Mouse (Mus musculus): Measurements from ENCODE around the gene Eps15.

Eps15 gene

GRCm38 (mm10) chr4:109266056-109266455 lies 14.0 kb upstream of the Eps15 start:
- in situ Hi-C loops (cut with MboI; ENCODE audit: low pct_unique_long_range_greater_than_20kb in 1 of 2, low sequenced_read_pairs in 2 of 2, unreplicated experiment in 1 of 2), result no loop called here

- in situ Hi-C loops (cut with MboI; ENCODE audit: low pct_unique_long_range_greater_than_20kb in 1 of 2, low sequenced_read_pairs in 2 of 2, unreplicated experiment in 1 of 2), result no loop called here
Measured at GRCm38 (mm10) chr4:109266744-109267143, 13.3 kb upstream of the Eps15 start.

- in situ Hi-C loops (cut with MboI; ENCODE audit: low pct_unique_long_range_greater_than_20kb in 1 of 2, low sequenced_read_pairs in 2 of 2, unreplicated experiment in 1 of 2), result no loop called here
Measured at GRCm38 (mm10) chr4:109267452-109267851, 12.6 kb upstream of the Eps15 start.

- in situ Hi-C loops (cut with MboI; ENCODE audit: low pct_unique_long_range_greater_than_20kb in 1 of 2, low sequenced_read_pairs in 2 of 2, unreplicated experiment in 1 of 2), result no loop called here
Measured at GRCm38 (mm10) chr4:109268903-109269302, 11.2 kb upstream of the Eps15 start.

GRCm38 (mm10) chr4:109271803-109272202 lies 8.3 kb upstream of the Eps15 start:
- in situ Hi-C loops (cut with MboI; ENCODE audit: low pct_unique_long_range_greater_than_20kb in 1 of 2, low sequenced_read_pairs in 2 of 2, unreplicated experiment in 1 of 2), result no loop called here

- in situ Hi-C loops (cut with MboI; ENCODE audit: low pct_unique_long_range_greater_than_20kb in 1 of 2, low sequenced_read_pairs in 2 of 2, unreplicated experiment in 1 of 2), result no loop called here
Measured at GRCm38 (mm10) chr4:109273586-109274240, 6.4 kb upstream of the Eps15 start.

GRCm38 (mm10) chr4:109280459-109281160 lies 542 bp downstream of the Eps15 start:
- in situ Hi-C loops (cut with MboI; ENCODE audit: low pct_unique_long_range_greater_than_20kb in 1 of 2, low sequenced_read_pairs in 2 of 2, unreplicated experiment in 1 of 2), result no loop called here

- in situ Hi-C loops (cut with MboI; ENCODE audit: low pct_unique_long_range_greater_than_20kb in 1 of 2, low sequenced_read_pairs in 2 of 2, unreplicated experiment in 1 of 2), result no loop called here
Measured at GRCm38 (mm10) chr4:109281161-109281560, 1.1 kb downstream of the Eps15 start.

- in situ Hi-C loops (cut with MboI; ENCODE audit: low pct_unique_long_range_greater_than_20kb in 1 of 2, low sequenced_read_pairs in 2 of 2, unreplicated experiment in 1 of 2), result no loop called here
Measured at GRCm38 (mm10) chr4:109281946-109282345, 1.9 kb downstream of the Eps15 start.

- in situ Hi-C loops (cut with MboI; ENCODE audit: low pct_unique_long_range_greater_than_20kb in 1 of 2, low sequenced_read_pairs in 2 of 2, unreplicated experiment in 1 of 2), result no loop called here
Measured at GRCm38 (mm10) chr4:109294629-109295028, 14.6 kb downstream of the Eps15 start.

GRCm38 (mm10) chr4:109296510-109296909 lies 16.4 kb downstream of the Eps15 start:
- in situ Hi-C loops (cut with MboI; ENCODE audit: low pct_unique_long_range_greater_than_20kb in 1 of 2, low sequenced_read_pairs in 2 of 2, unreplicated experiment in 1 of 2), result no loop called here

- in situ Hi-C loops (cut with MboI; ENCODE audit: low pct_unique_long_range_greater_than_20kb in 1 of 2, low sequenced_read_pairs in 2 of 2, unreplicated experiment in 1 of 2), result no loop called here
Measured at GRCm38 (mm10) chr4:109299136-109299535, 19.1 kb downstream of the Eps15 start.

- in situ Hi-C loops (cut with MboI; ENCODE audit: low pct_unique_long_range_greater_than_20kb in 1 of 2, low sequenced_read_pairs in 2 of 2, unreplicated experiment in 1 of 2), result no loop called here
Measured at GRCm38 (mm10) chr4:109316941-109317894, 37.1 kb downstream of the Eps15 start.

GRCm38 (mm10) chr4:109336796-109337195 lies 56.7 kb downstream of the Eps15 start:
- in situ Hi-C loops (cut with MboI; ENCODE audit: low pct_unique_long_range_greater_than_20kb in 1 of 2, low sequenced_read_pairs in 2 of 2, unreplicated experiment in 1 of 2), result no loop called here

- in situ Hi-C loops (cut with MboI; ENCODE audit: low pct_unique_long_range_greater_than_20kb in 1 of 2, low sequenced_read_pairs in 2 of 2, unreplicated experiment in 1 of 2), result no loop called here
Measured at GRCm38 (mm10) chr4:109341222-109341621, 61.2 kb downstream of the Eps15 start.

- in situ Hi-C loops (cut with MboI; ENCODE audit: low pct_unique_long_range_greater_than_20kb in 1 of 2, low sequenced_read_pairs in 2 of 2, unreplicated experiment in 1 of 2), result no loop called here
Measured at GRCm38 (mm10) chr4:109342783-109343485, 62.9 kb downstream of the Eps15 start.

GRCm38 (mm10) chr4:109343909-109344308 lies 63.8 kb downstream of the Eps15 start:
- in situ Hi-C loops (cut with MboI; ENCODE audit: low pct_unique_long_range_greater_than_20kb in 1 of 2, low sequenced_read_pairs in 2 of 2, unreplicated experiment in 1 of 2), result no loop called here

- in situ Hi-C loops (cut with MboI; ENCODE audit: low pct_unique_long_range_greater_than_20kb in 1 of 2, low sequenced_read_pairs in 2 of 2, unreplicated experiment in 1 of 2), result no loop called here
Measured at GRCm38 (mm10) chr4:109378107-109378506, 98.0 kb downstream of the Eps15 start.

- in situ Hi-C loops (cut with MboI; ENCODE audit: low pct_unique_long_range_greater_than_20kb in 1 of 2, low sequenced_read_pairs in 2 of 2, unreplicated experiment in 1 of 2), result no loop called here
Measured at GRCm38 (mm10) chr4:109382457-109382856, 102.4 kb downstream of the Eps15 start.

All from mouse embryonic stem cell (cell line).